Mouse (Mus musculus) embryo, embryonic 11 days (tissue): ENCODE measurements around the gene Abhd16a.
A peak's percentile ranks its signal among the peaks of the same experiment; 100 is the strongest.

Experiments used
- DNase-seq: peaks from one replicate; pipeline ENCODE4 v3.0.0-alpha.2; 2015

Gene Abhd16a

GRCm38 (mm10) chr17:35060071-35060470, 29.0 kb upstream of the Abhd16a start:
- no peak for DNase-seq

GRCm38 (mm10) chr17:35060737-35061297, 28.2 kb upstream of the Abhd16a start:
- DNase-seq, result no peak

GRCm38 (mm10) chr17:35061299-35061698, 27.8 kb upstream of the Abhd16a start:
- no peak for DNase-seq

GRCm38 (mm10) chr17:35063466-35063865, 25.6 kb upstream of the Abhd16a start:
- no peak for DNase-seq

GRCm38 (mm10) chr17:35064378-35064877, 24.6 kb upstream of the Abhd16a start:
- no peak for DNase-seq

- DNase-seq, result peak; percentile 77
Measured at GRCm38 (mm10) chr17:35064951-35065947, 23.8 kb upstream of the Abhd16a start, which contains the start of gene Ly6g6c. Gene Ly6g6c, plus strand, starts transcription at chr17:35065388.

- DNase-seq, result no peak
Measured at GRCm38 (mm10) chr17:35066084-35066483, 23.0 kb upstream of the Abhd16a start, which contains the start of gene Mpig6b. Gene Mpig6b, minus strand, starts transcription at chr17:35066184.

GRCm38 (mm10) chr17:35068213-35068914, 20.7 kb upstream of the Abhd16a start:
- DNase-seq, result no peak

- DNase-seq, result no peak
Measured at GRCm38 (mm10) chr17:35070556-35071229, 18.4 kb upstream of the Abhd16a start.

GRCm38 (mm10) chr17:35071454-35071853, 17.6 kb upstream of the Abhd16a start:
- no peak for DNase-seq

- no peak for DNase-seq
Measured at GRCm38 (mm10) chr17:35074097-35074496, 15.0 kb upstream of the Abhd16a start.

- no peak for DNase-seq
Measured at GRCm38 (mm10) chr17:35076507-35077176, 12.4 kb upstream of the Abhd16a start, which contains the start of gene Ly6g6e. Gene Ly6g6e, plus strand, starts transcription at chr17:35076902.

- DNase-seq, result no peak
Measured at GRCm38 (mm10) chr17:35077285-35077684, 11.8 kb upstream of the Abhd16a start.

- peak; percentile 64 for DNase-seq
Measured at GRCm38 (mm10) chr17:35077786-35078233, 11.3 kb upstream of the Abhd16a start, which contains the start of gene Ly6g6d. Gene Ly6g6d, minus strand, starts transcription at chr17:35078065.

- no peak for DNase-seq
Measured at GRCm38 (mm10) chr17:35079778-35080177, 9.3 kb upstream of the Abhd16a start.

- no peak for DNase-seq
Measured at GRCm38 (mm10) chr17:35080248-35080647, 8.8 kb upstream of the Abhd16a start.

GRCm38 (mm10) chr17:35080710-35081109, 8.4 kb upstream of the Abhd16a start:
- no peak for DNase-seq

GRCm38 (mm10) chr17:35082841-35083576, 6.1 kb upstream of the Abhd16a start:
- no peak for DNase-seq

- DNase-seq, result no peak
Measured at GRCm38 (mm10) chr17:35083929-35084497, 5.0 kb upstream of the Abhd16a start.

GRCm38 (mm10) chr17:35085208-35085865, 3.7 kb upstream of the Abhd16a start, which contains the start of gene Ly6g6f:
Gene Ly6g6f, minus strand, starts transcription at chr17:35085610.
- no peak for DNase-seq
